Mouse (Mus musculus) cerebellum, adult 2 months (tissue): ENCODE results near the gene Kmt5a. TPM values are rescaled to one million over a fixed set of nuclear protein-coding genes. Genes with fewer than 3 reads are reported as not detected.

Experiments
- DNase-seq, 2 experiments: peaks; one replicate each; pipeline ENCODE4 v3.0.0; 2021
- H3K27ac ChIP-seq: fragments of 200-500 bp; 2 replicates; pipeline ENCODE4 v1.5.1; 2012; ENCODE audit warnings: low read length, control low read depth, inconsistent platforms; ENCODE audit not compliant: insufficient read depth
- H3K27me3 ChIP-seq: fragments of 200-500 bp; 2 replicates; pipeline ENCODE4 v1.6.1; 2012; ENCODE audit warnings: inconsistent platforms, mild to moderate bottlenecking, low read length, moderate library complexity; ENCODE audit not compliant: control insufficient read depth, insufficient read depth
- H3K4me1 ChIP-seq: fragments of 200-500 bp; 2 replicates; pipeline ENCODE4 v1.6.1; 2011; ENCODE audit warnings: low read length; ENCODE audit not compliant: control insufficient read depth, insufficient read depth
- H3K4me3 ChIP-seq: fragments of 200-500 bp; replicated peaks from 2 replicates; pipeline ENCODE3; 2011; ENCODE audit warnings: mild to moderate bottlenecking, low read depth, low read length, control low read depth; ENCODE audit not compliant: insufficient read depth
- CTCF ChIP-seq: fragments of 200-500 bp; IDR thresholded peaks from 2 replicates; pipeline ENCODE4 v1.5.1; 2011; ENCODE audit warnings: low read depth, mild to moderate bottlenecking, control low read depth, low read length, moderate library complexity, borderline replicate concordance; ENCODE audit not compliant: insufficient read depth
- POLR2A ChIP-seq: fragments of 200-500 bp; IDR thresholded peaks from 2 replicates; pipeline ENCODE4 v1.6.1; 2011; ENCODE audit warnings: low read length, control low read depth, borderline replicate concordance; ENCODE audit not compliant: insufficient read depth
- WGBS: fragments of 180-500 bp; shearing (Covaris S2); methylation state at CpG from one replicate; pipeline ENCODE4 v1.1.7; 2018; 5-methylcytosine and 5-hydroxymethylcytosine counted together
- polyA plus RNA-seq: library from polyadenylated mRNA; depleted of rRNA; stranded (reverse); fragments of >200 nt; gene quantifications from 2 replicates; pipeline ENCODE4 v1.2.3, GENCODE M21; 2012

Gene Kmt5a
- polyA plus RNA-seq, 1 experiment: 61.6 TPM

GRCm38 (mm10) chr5:124480119-124480518 lies 40.4 kb downstream of the Kmt5a start:
- TF ChIP-seq CTCF: no peak
- no peak for TF ChIP-seq POLR2A
- Histone ChIP-seq H3K27me3 (no peaks in the 10 kb centered on the region), H3K4me3 (no peak overlapping the region), H3K27ac (no peak overlapping the region), H3K4me1 (peaks cover 4% of the 10 kb centered on the region)
- 64% methylated on average over 4 of the region's 4 CpGs for WGBS
- DNase-seq: no peak

- DNase-seq: no peak
- no peak for TF ChIP-seq POLR2A
- TF ChIP-seq CTCF: no peak
- no peaks in the 10 kb centered on the region for H3K27me3 ChIP-seq
- 88% methylated on average over 4 of the region's 4 CpGs for WGBS
- no peak overlapping the region for H3K4me3 ChIP-seq
- no peak overlapping the region for H3K27ac ChIP-seq
- H3K4me1 ChIP-seq: no peaks in the 10 kb centered on the region
These were observed 42.0 kb downstream of the Kmt5a start for GRCm38 (mm10) chr5:124481714-124482113.

- no peaks in the 10 kb centered on the region for H3K4me1 ChIP-seq
- TF ChIP-seq CTCF: no peak
- H3K27ac ChIP-seq: peak overlapping the region; percentile 49
- 1% methylated on average over 13 of the region's 13 CpGs for WGBS
- peak overlapping the region; percentile 80 for H3K4me3 ChIP-seq
- no peaks in the 10 kb centered on the region for H3K27me3 ChIP-seq
- peak; percentile 57 to 61 for DNase-seq
These were observed 42.8 kb downstream of the Kmt5a start for GRCm38 (mm10) chr5:124482436-124482965.

- peak within 1 kb of the TSS; percentile 62 for H3K27ac ChIP-seq
- no peaks in the 10 kb centered on the region for H3K4me1 ChIP-seq
- TF ChIP-seq CTCF (no peak), POLR2A (peak; percentile 52; the same call in 1 of the 2 replicates)
- peak within 1 kb of the TSS; percentile 80 for H3K4me3 ChIP-seq
- under 1% methylated on average over 47 of the region's 48 CpGs for WGBS
- H3K27me3 ChIP-seq: no peaks in the 10 kb centered on the region
- peak; percentile 89 to 95 for DNase-seq
These were observed 43.4 kb downstream of the Kmt5a start, which contains the start of gene Snrnp35 for GRCm38 (mm10) chr5:124482966-124483654. Gene Snrnp35, plus strand, starts transcription at chr5:124483134.

- Histone ChIP-seq H3K27me3 (no peaks in the 10 kb centered on the region), H3K4me3 (peak overlapping the region; percentile 80), H3K27ac (peak overlapping the region; percentile 62), H3K4me1 (no peaks in the 10 kb centered on the region)
- DNase-seq: no peak
- TF ChIP-seq CTCF (no peak), POLR2A (no peak)
- 7% methylated on average over 15 of the region's 15 CpGs for WGBS
These were observed 44.1 kb downstream of the Kmt5a start for GRCm38 (mm10) chr5:124483655-124484396.

- Histone ChIP-seq H3K27me3 (no peaks in the 10 kb centered on the region), H3K27ac (no peak overlapping the region), H3K4me1 (no peaks in the 10 kb centered on the region; the same call in 1 of the 2 replicates), H3K4me3 (no peak overlapping the region)
- TF ChIP-seq CTCF (no peak), POLR2A (no peak)
- no peak for DNase-seq
- WGBS: 73% methylated on average over 5 of the region's 5 CpGs
These were observed 45.9 kb downstream of the Kmt5a start for GRCm38 (mm10) chr5:124485654-124486053.

GRCm38 (mm10) chr5:124488885-124489284 lies 49.2 kb downstream of the Kmt5a start:
- WGBS: 95% methylated on average over 3 of the region's 3 CpGs
- no peak for TF ChIP-seq POLR2A
- TF ChIP-seq CTCF: no peak
- no peak for DNase-seq
- Histone ChIP-seq H3K27me3 (no peaks in the 10 kb centered on the region), H3K4me3 (no peak overlapping the region), H3K4me1 (no peaks in the 10 kb centered on the region; the same call in 1 of the 2 replicates), H3K27ac (no peak overlapping the region)

- Histone ChIP-seq H3K4me3 (no peak overlapping the region), H3K4me1 (no peaks in the 10 kb centered on the region; the same call in 1 of the 2 replicates), H3K27me3 (no peaks in the 10 kb centered on the region), H3K27ac (no peak overlapping the region)
- DNase-seq: no peak
- WGBS: 87% methylated on average over 4 of the region's 4 CpGs
- no peak for TF ChIP-seq POLR2A
- no peak for TF ChIP-seq CTCF
These were observed 52.0 kb downstream of the Kmt5a start for GRCm38 (mm10) chr5:124491732-124492131.
